Mouse (Mus musculus) ES-E14 (cell line): ENCODE measurements around the gene Camkk2. TPM values are rescaled to one million over a fixed set of nuclear protein-coding genes. Genes with fewer than 3 reads are reported as not detected.

Experiments used
- DNase-seq: peaks from one replicate; pipeline ENCODE4 v3.0.0-alpha.2; 2013; ENCODE audit warnings: low read depth, low spot score
- H3K27ac ChIP-seq: 2 replicates; pipeline ENCODE4 v1.5.1; 2012; ENCODE audit warnings: low read depth, mild to moderate bottlenecking, low read length, moderate library complexity, mixed read lengths; ENCODE audit not compliant: poor library complexity, insufficient read depth, severe bottlenecking
- H3K36me3 ChIP-seq: 2 replicates; pipeline ENCODE4 v1.6.1; 2012; ENCODE audit warnings: mild to moderate bottlenecking, low read length, moderate library complexity, mixed read lengths; ENCODE audit not compliant: control insufficient read depth, poor library complexity, insufficient read depth, severe bottlenecking
- H3K4me1 ChIP-seq, 2 experiments: fragments of 150-350 bp in 1 of 2; sonication (generic) in 1 of 2; 2 replicates each; pipeline ENCODE4 v1.6.1; 2012; ENCODE audit warnings: low read length in 2 of 2, mild to moderate bottlenecking in 1 of 2, mixed read lengths in 1 of 2; ENCODE audit not compliant: control insufficient read depth in 2 of 2, insufficient read depth in 2 of 2, poor library complexity in 1 of 2
- H3K4me3 ChIP-seq, 2 experiments: fragments of 150-350 bp in 1 of 2; sonication (generic) in 1 of 2; 2 replicates each; pipeline ENCODE4 v1.5.1; 2012; ENCODE audit warnings: low read length in 2 of 2, low read depth in 1 of 2, mild to moderate bottlenecking in 1 of 2, mixed read lengths in 1 of 2; ENCODE audit not compliant: insufficient read depth in 1 of 2, poor library complexity in 1 of 2, severe bottlenecking in 1 of 2
- H3K9ac ChIP-seq: 2 replicates; pipeline ENCODE4 v1.6.1; 2012; ENCODE audit warnings: low read depth, mild to moderate bottlenecking, low read length, mixed read lengths; ENCODE audit not compliant: poor library complexity, insufficient read depth, severe bottlenecking
- H3K9me3 ChIP-seq: fragments of 150-350 bp; sonication (generic); 2 replicates; pipeline ENCODE4 v1.6.1; 2012; ENCODE audit warnings: low read depth, mild to moderate bottlenecking, low read length; ENCODE audit not compliant: control insufficient read depth, insufficient read depth
- CHD2 ChIP-seq: IDR thresholded peaks from 2 replicates; pipeline ENCODE4 v1.6.1; 2014; ENCODE audit warnings: mild to moderate bottlenecking, low read depth, low read length, inconsistent platforms
- HCFC1 ChIP-seq: IDR thresholded peaks from 2 replicates; pipeline ENCODE4 v1.6.1; 2012; ENCODE audit warnings: low read length, inconsistent platforms, borderline replicate concordance; ENCODE audit not compliant: insufficient read depth
- MAFK ChIP-seq: IDR thresholded peaks from 2 replicates; pipeline ENCODE4 v1.6.1; 2014; ENCODE audit warnings: mild to moderate bottlenecking, low read depth, low read length, inconsistent platforms; ENCODE audit not compliant: insufficient read depth
- ZC3H11A ChIP-seq: IDR thresholded peaks from 2 replicates; pipeline ENCODE4 v1.6.1; 2012; ENCODE audit warnings: low read depth, mild to moderate bottlenecking, inconsistent platforms, low read length, borderline replicate concordance
- ZNF384 ChIP-seq: IDR thresholded peaks from 2 replicates; pipeline ENCODE4 v1.6.1; 2012; ENCODE audit warnings: low read depth, low read length, inconsistent platforms
- in situ Hi-C, 2 experiments: fragments of 600-800 bp; cut with MboI; formaldehyde crosslinking; loops; one replicate each; pipeline ENCODE4 v1.15.1; 2025; ENCODE audit warnings: low sequenced_read_pairs in 2 of 2, inconsistent platforms in 1 of 2; ENCODE audit not compliant: unreplicated experiment in 2 of 2
- total RNA-seq: library from RNA; depleted of rRNA; stranded (reverse); fragments of 300-350 nt; gene quantifications from 2 replicates; pipeline ENCODE4 v1.2.3, GENCODE M21; 2012

Gene Camkk2
- total RNA-seq, 1 experiment = 12.7 TPM

GRCm38 (mm10) chr5:122764032-122764464 is 15.2 kb downstream of the Camkk2 start:
- Histone ChIP-seq H3K4me1 (peaks cover 5 to 18% of the 10 kb centered on the region in 2 experiments), H3K36me3 (peaks cover 3% of the 10 kb centered on the region; the same call in 1 of the 2 replicates), H3K9ac (peak overlapping the region; percentile 2), H3K27ac (no peak overlapping the region), H3K4me3 (peak overlapping the region; percentile 42; a peak in 3 of 4 replicates), H3K9me3 (no peaks in the 10 kb centered on the region)
- in situ Hi-C loops = no loop called here
- TF ChIP-seq CHD2 = no peak
- no peak for TF ChIP-seq ZNF384
- TF ChIP-seq MAFK = no peak
- TF ChIP-seq HCFC1 = no peak
- TF ChIP-seq ZC3H11A = no peak
- no peak for DNase-seq

- peaks cover 5% of the 10 kb centered on the region; the same call in 1 of the 2 replicates for H3K36me3 ChIP-seq
- DNase-seq = no peak
- no peak overlapping the region for H3K27ac ChIP-seq
- H3K9me3 ChIP-seq = no peaks in the 10 kb centered on the region
- H3K9ac ChIP-seq = peak overlapping the region; percentile 2
- H3K4me1 ChIP-seq = peaks cover 5 to 13% of the 10 kb centered on the region in 2 experiments
- peak overlapping the region; percentile 42 for H3K4me3 ChIP-seq
- no peak for TF ChIP-seq MAFK
- TF ChIP-seq ZC3H11A = no peak
- no peak for TF ChIP-seq HCFC1
- no peak for TF ChIP-seq ZNF384
- no peak for TF ChIP-seq CHD2
- in situ Hi-C loops = no loop called here
Measured at GRCm38 (mm10) chr5:122763271-122764031, 15.8 kb downstream of the Camkk2 start.

- no peak overlapping the region for H3K4me3 ChIP-seq
- in situ Hi-C loops = no loop called here
- peaks cover 2% of the 10 kb centered on the region; the same call in 1 of the 2 replicates for H3K36me3 ChIP-seq
Measured at GRCm38 (mm10) chr5:122756680-122757079, 22.5 kb downstream of the Camkk2 start.

GRCm38 (mm10) chr5:122756144-122756543 is 23.1 kb downstream of the Camkk2 start:
- TF ChIP-seq ZC3H11A = no peak
- no peak for TF ChIP-seq HCFC1
- H3K36me3 ChIP-seq = peaks cover 2% of the 10 kb centered on the region; the same call in 1 of the 2 replicates
- in situ Hi-C loops = no loop called here
- no peak overlapping the region for H3K27ac ChIP-seq
- peaks cover 3 to 5% of the 10 kb centered on the region in 2 experiments; a peak in 3 of 4 replicates for H3K4me1 ChIP-seq
- H3K9ac ChIP-seq = no peak overlapping the region
- no peak overlapping the region for H3K4me3 ChIP-seq
- H3K9me3 ChIP-seq = no peaks in the 10 kb centered on the region
- no peak for DNase-seq

More at GRCm38 (mm10) chr5:122756680-122757079, 22.5 kb downstream of the Camkk2 start:
- no peak overlapping the region for H3K27ac ChIP-seq
- H3K4me1 ChIP-seq = peaks cover 2 to 4% of the 10 kb centered on the region in 2 experiments; a peak in 3 of 4 replicates
- no peak for TF ChIP-seq ZNF384
- TF ChIP-seq MAFK = no peak
- no peak for TF ChIP-seq HCFC1
- no peak for TF ChIP-seq CHD2
- no peak for TF ChIP-seq ZC3H11A
- DNase-seq = no peak
- no peak overlapping the region for H3K9ac ChIP-seq
- no peaks in the 10 kb centered on the region for H3K9me3 ChIP-seq
